Mouse (Mus musculus): ENCODE measurements around the gene Zfp61.
A peak's percentile ranks its signal among the peaks of the same experiment; 100 is the strongest.

Gene Zfp61

GRCm38 (mm10) chr7:24260000-24260312, 41.1 kb downstream of the Zfp61 start:
- no peak for ATAC-seq (ENCODE audit: low TSS enrichment)

DNA sequence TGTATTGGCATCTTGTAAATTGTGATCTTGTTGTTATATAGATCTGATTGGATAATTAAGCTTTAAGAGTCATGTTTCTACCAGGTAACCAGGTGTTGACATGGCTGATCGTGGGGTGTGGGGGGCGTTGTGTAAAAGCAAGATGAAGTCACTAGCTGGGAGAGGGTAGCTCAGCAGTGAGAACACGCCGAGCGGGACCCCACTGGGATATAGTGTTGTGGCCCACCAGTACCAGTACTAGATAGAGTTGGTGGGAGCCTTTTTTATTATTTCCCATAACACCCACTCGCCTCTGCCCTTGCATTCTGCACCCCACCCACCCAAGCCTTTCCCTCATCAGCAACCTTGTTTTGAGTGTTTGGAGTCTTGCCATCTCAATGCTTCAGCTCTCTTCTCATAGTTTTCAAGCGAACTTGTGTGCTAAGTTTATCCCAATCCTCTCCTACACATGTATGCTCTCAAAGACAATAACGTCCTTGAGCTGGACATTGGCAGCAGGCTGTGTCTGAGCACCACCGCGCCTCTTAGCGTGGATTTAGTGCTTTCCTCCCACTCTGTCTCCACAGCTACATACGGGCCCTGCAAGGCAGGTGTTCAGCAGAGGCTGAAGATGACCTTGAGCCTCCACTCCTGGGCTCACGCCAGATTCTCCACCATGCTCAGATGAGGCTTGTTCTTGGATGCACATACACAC, 41.6 kb downstream of the Zfp61 start:
- ATAC-seq (ENCODE audit: low TSS enrichment): no peak

- peak; percentile 99 for ATAC-seq (ENCODE audit: low TSS enrichment)
These were observed 46.2 kb downstream of the Zfp61 start, which contains the start of gene Zfp108 for GRCm38 (mm10) chr7:24254633-24255474. Gene Zfp108 (plus strand): TSS chr7:24254794.

- peak; percentile 62 for ATAC-seq (ENCODE audit: low TSS enrichment)
These were observed 47.0 kb downstream of the Zfp61 start for GRCm38 (mm10) chr7:24253779-24254615.
